In the genomic region with DNA sequence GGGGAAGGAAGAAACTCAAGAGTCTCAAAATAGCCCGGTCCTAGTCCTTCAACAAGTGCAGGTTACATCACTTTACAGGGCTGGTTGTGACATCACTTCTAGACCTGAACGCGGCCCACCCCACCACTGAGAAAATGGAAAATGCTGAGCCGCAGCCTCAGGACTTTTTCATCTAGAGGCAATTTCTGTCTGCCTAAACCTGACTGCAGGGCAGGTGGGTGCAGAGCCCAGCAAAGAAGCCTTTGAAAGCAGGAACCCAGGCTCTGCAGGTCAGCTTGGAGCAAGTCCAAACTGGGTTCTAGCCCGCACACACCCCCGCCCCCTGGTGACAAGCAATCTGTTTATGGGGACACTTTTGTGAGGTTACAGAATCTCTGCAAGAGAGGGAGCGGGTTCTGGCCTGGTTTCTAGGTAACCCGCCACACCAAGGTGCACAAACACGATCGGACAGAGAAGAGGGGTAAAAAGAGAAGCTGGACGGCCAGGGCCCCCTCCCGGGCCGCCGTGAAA, we compare ENCODE assay signal across 8 mouse cellular contexts.
DNase-seq lines count a peak whose midpoint lies in the region; ATAC-seq and TF ChIP-seq lines count a peak whose summit lies in the region.

No protein-coding gene starts in this region.

- H3K9me3 ChIP-seq in forebrain, embryonic 15.5 days = no peaks in the 10 kb centered on the region
- H3K9me3 ChIP-seq in intestine, embryonic 15.5 days = no peaks in the 10 kb centered on the region
- no peaks in the 10 kb centered on the region for H3K9me3 ChIP-seq in liver, embryonic 14.5 days (ENCODE audit: control insufficient read depth, low read length)

- peak overlapping the region; percentile 85 for H3K4me2 ChIP-seq in forebrain, embryonic 15.5 days (replicated peaks)
- peak overlapping the region; percentile 92 for H3K4me2 ChIP-seq in intestine, embryonic 15.5 days (replicated peaks)
- H3K4me2 ChIP-seq in liver, embryonic 14.5 days (ENCODE audit: low read depth) = peak overlapping the region; percentile 61

- peak overlapping the region; percentile 46; the same call in 1 of the 2 replicates for H3K27ac ChIP-seq in bone marrow, adult 2 months (ENCODE audit: control insufficient read depth, insufficient read depth, low read depth, low read length, poor library complexity)
- H3K27ac ChIP-seq in forebrain, embryonic 15.5 days (replicated peaks) = peak overlapping the region; percentile 96
- peak overlapping the region; percentile 96 for H3K27ac ChIP-seq in intestine, embryonic 15.5 days
- H3K27ac ChIP-seq in liver, embryonic 14.5 days = no peak overlapping the region

- peak overlapping the region; percentile 90 for H3K9ac ChIP-seq in forebrain, embryonic 15.5 days (replicated peaks)
- H3K9ac ChIP-seq in intestine, embryonic 15.5 days = peak overlapping the region; percentile 75
- peak overlapping the region; percentile 23; the same call in 1 of the 2 replicates for H3K9ac ChIP-seq in liver, embryonic 14.5 days (replicated peaks)

- peak; percentile 53 for DNase-seq in right cerebral cortex, postnatal 14 days
- no peak for DNase-seq in right cerebral cortex, postnatal 25 days
- DNase-seq in liver, embryonic 14.5 days (ENCODE audit: low read depth in 3 of 3, low spot score in 3 of 3) = no peak
- DNase-seq in c-Kit-positive CD71-positive TER-119-positive erythroid progenitor cells, embryonic 14.5 days (ENCODE audit: low spot score) = no peak

- ATAC-seq in forebrain, embryonic 15.5 days (replicated peaks) = peak; percentile 39
- ATAC-seq in intestine, embryonic 15.5 days = peak; percentile 12
- ATAC-seq in liver, embryonic 14.5 days (ENCODE audit: insufficient read depth) = no peak
- ATAC-seq in monocyte, adult 5-6 weeks (replicated peaks; ENCODE audit: insufficient number of reproducible peaks, low FRiP score, low TSS enrichment, poor library complexity, severe bottlenecking) = 0 out of 2 replicates have a peak, but pooled peaks have one; percentile 19

- WGBS in bone marrow, adult 2 months = under 1% methylated on average over 14 of the region's 14 CpGs
- under 1% methylated on average over 14 of the region's 14 CpGs for WGBS in forebrain, embryonic 15.5 days
- WGBS in intestine, embryonic 15.5 days = 4% methylated on average over 14 of the region's 14 CpGs
- WGBS in liver, embryonic 14.5 days (ENCODE audit: insufficient replicate concordance) = 6% methylated on average over 14 of the region's 14 CpGs

- no peak for TF ChIP-seq POLR2A in bone marrow, adult 2 months (IDR thresholded peaks at IDR 0.05; ENCODE audit: borderline replicate concordance, control insufficient read depth, low read depth, low read length)

- no peaks in the 10 kb centered on the region for H3K36me3 ChIP-seq in forebrain, embryonic 15.5 days
- H3K36me3 ChIP-seq in intestine, embryonic 15.5 days = no peaks in the 10 kb centered on the region
- no peaks in the 10 kb centered on the region for H3K36me3 ChIP-seq in liver, embryonic 14.5 days (replicated peaks; ENCODE audit: control insufficient read depth, insufficient read depth, low read depth)

- H3K27me3 ChIP-seq in forebrain, embryonic 15.5 days = no peaks in the 10 kb centered on the region
- H3K27me3 ChIP-seq in intestine, embryonic 15.5 days (replicated peaks) = no peaks in the 10 kb centered on the region
- peaks cover 19% of the 10 kb centered on the region for H3K27me3 ChIP-seq in liver, embryonic 14.5 days (ENCODE audit: control insufficient read depth, insufficient read depth, low read length)

- H3K4me3 ChIP-seq in bone marrow, adult 2 months (replicated peaks; ENCODE audit: control insufficient read depth, low read depth, low read length) = peak overlapping the region; percentile 52
- H3K4me3 ChIP-seq in forebrain, embryonic 15.5 days = peak overlapping the region; percentile 70
- peak overlapping the region; percentile 65 for H3K4me3 ChIP-seq in intestine, embryonic 15.5 days (replicated peaks)
- peak overlapping the region; percentile 42 to 44 for H3K4me3 ChIP-seq in liver, embryonic 14.5 days (ENCODE audit: insufficient read depth in 1 of 2, low read depth in 2 of 2, low read length in 2 of 2)

- peaks cover 3% of the 10 kb centered on the region for H3K4me1 ChIP-seq in bone marrow, adult 2 months (ENCODE audit: control insufficient read depth, insufficient read depth, low read length)
- peaks cover 48% of the 10 kb centered on the region for H3K4me1 ChIP-seq in forebrain, embryonic 15.5 days
- peaks cover 26% of the 10 kb centered on the region for H3K4me1 ChIP-seq in intestine, embryonic 15.5 days (replicated peaks)
- H3K4me1 ChIP-seq in liver, embryonic 14.5 days (replicated peaks; ENCODE audit: control insufficient read depth in 2 of 2, insufficient read depth in 2 of 2, low read length in 1 of 2) = peaks cover 0 to 10% of the 10 kb centered on the region in 2 experiments; a peak in 3 of 4 replicates

- no peak for TF ChIP-seq EP300 in liver, embryonic 14.5 days (IDR thresholded peaks at IDR 0.05; ENCODE audit: low read depth)

- peak; percentile 6; the same call in 1 of the 2 replicates for TF ChIP-seq CTCF in bone marrow, adult 2 months (IDR thresholded peaks at IDR 0.05; ENCODE audit: control insufficient read depth, insufficient read depth, low read length)
- no peak for TF ChIP-seq CTCF in liver, embryonic 14.5 days (IDR thresholded peaks at IDR 0.05; ENCODE audit: low read depth)

Comparison
In these comparisons a context has a peak if more than half of its experiments do, and no peak if none do; other contexts are left out.
1. H3K9ac ChIP-seq: peak in every context shown above with its lines; median percentile 90 in forebrain, embryonic 15.5 days; 75 in intestine, embryonic 15.5 days; 23 in liver, embryonic 14.5 days.